Mouse (Mus musculus) testis, adult 2 months (tissue): ENCODE data around the gene Prkcz.

Experiments
- CTCF ChIP-seq: fragments of 200-500 bp; IDR thresholded peaks from 2 replicates; pipeline ENCODE4 v1.5.1; 2012; ENCODE audit warnings: low read depth, mild to moderate bottlenecking, inconsistent platforms, low read length, moderate library complexity; ENCODE audit not compliant: control insufficient read depth, insufficient read depth, insufficient replicate concordance
- POLR2A ChIP-seq: fragments of 200-500 bp; IDR thresholded peaks from 2 replicates; pipeline ENCODE4 v1.6.1; 2012; ENCODE audit warnings: low read depth, mild to moderate bottlenecking, inconsistent platforms, low read length, moderate library complexity; ENCODE audit not compliant: control insufficient read depth

- TF ChIP-seq CTCF: no peak
- no peak for TF ChIP-seq POLR2A
These were observed 110.6 kb downstream of the Prkcz start for GRCm38 (mm10) chr4:155250361-155251117.
